Mouse (Mus musculus): ENCODE data around the gene Cybrd1. TPM values are rescaled to one million over a fixed set of nuclear protein-coding genes. Genes with fewer than 3 reads are reported as not detected.

Cybrd1 gene
- 0.42 and 0.71 TPM in 2 replicates for polyA plus RNA-seq (2014; fragmentation: Nextera tagmentation; extraction: Ambion mirVana)

DNA sequence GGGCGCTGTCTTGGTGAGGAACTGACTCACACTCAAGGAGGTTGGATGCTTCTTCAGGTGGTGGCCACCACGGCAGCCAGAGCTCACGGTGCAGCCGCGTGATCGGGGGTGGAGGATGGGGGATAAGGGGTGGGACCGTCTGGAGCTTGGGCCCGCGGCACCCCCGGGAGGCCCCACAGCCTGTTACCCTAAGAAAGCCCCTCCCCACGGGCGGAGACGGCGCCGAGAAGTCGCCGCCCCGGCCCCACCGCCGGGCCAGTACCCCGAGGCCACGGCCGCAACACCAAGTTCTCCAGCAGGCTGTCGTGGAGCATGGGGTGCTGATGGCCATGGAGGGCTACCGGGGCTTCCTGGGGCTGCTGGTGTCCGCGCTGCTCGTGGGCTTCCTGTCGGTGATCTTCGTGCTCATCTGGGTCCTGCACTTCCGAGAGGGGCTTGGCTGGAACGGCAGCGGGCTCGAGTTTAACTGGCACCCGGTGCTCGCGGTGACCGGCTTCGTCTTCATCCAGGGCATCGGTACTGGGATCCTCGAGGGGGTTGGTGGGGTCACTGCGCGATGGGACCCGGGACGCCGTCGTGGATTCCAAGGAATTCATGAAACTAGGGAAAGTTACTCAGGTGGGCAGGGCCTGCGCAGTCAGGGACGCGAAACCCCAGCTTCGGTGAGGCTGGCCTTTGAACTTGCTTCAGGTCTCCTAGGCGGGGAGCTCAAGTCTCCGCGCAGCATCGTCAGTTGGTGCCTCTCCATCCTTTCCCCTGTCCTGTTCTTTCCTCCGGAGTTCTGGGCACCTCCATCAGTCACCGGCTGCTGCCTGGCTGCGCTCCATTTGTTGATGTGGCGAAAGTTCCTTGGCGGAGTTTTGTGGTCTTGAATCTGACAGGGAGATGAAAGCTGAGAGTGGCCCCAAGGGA, at the start of gene Cybrd1:
Cybrd1 (plus strand) TSS at position 127 of the 912 bp plus-strand sequence.
- H3K4me3 ChIP-seq (ENCODE audit: low read depth, low read length), result peak within 1 kb of the TSS; percentile 48
- no peaks in the 10 kb centered on the region for H3K36me3 ChIP-seq (replicated peaks; ENCODE audit: control insufficient read depth, insufficient read depth, low read depth, low read length)
- H3K27me3 ChIP-seq (ENCODE audit: control insufficient read depth, insufficient read depth, low read length), result no peaks in the 10 kb centered on the region
- peak; percentile 35 for DNase-seq (ENCODE audit: low spot score)
- no peak within 1 kb of the TSS for H3K27ac ChIP-seq (replicated peaks; ENCODE audit: low read depth, low read length)
- no peaks in the 10 kb centered on the region; the same call in 1 of the 2 replicates for H3K4me1 ChIP-seq (ENCODE audit: control insufficient read depth, insufficient read depth, low read length)
- peak; percentile 73 for ATAC-seq (replicated peaks; ENCODE audit: insufficient number of reproducible peaks, low FRiP score, low TSS enrichment, low read depth)
- no peaks in the 10 kb centered on the region for H3K9me3 ChIP-seq (replicated peaks; ENCODE audit: control insufficient read depth, low read length)
- WGBS, result 2% methylated on average over 57 of the region's 60 CpGs
- H3K4me2 ChIP-seq (ENCODE audit: low read depth, low read length), result peak within 1 kb of the TSS; percentile 72
- peak within 1 kb of the TSS; percentile 63 for H3K9ac ChIP-seq (replicated peaks; ENCODE audit: low read length)

DNA sequence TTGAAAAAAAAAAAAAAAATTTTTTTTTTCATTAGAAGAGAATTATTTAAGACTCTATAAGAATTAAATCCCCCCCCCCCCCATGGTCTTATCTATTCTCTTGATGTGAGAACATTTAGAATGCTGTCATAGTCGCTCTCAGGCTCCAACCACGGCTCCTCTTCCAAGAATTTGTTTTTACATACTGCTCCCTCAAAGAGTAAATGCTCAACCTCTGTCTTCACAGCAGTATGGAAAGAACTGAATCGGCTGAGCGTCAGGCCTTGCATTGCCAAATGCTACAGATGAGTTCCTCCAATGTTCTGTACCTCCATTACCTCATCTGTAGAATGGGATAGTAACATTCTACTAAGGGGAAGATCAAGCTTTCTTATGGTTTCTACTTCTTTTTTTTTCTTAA, 46.1 kb upstream of the Cybrd1 start:
- Histone ChIP-seq H3K27ac (replicated peaks; ENCODE audit: low read depth, low read length) (no peak overlapping the region), H3K4me2 (ENCODE audit: low read depth, low read length) (no peak overlapping the region), H3K9ac (replicated peaks; ENCODE audit: low read length) (no peak overlapping the region), H3K9me3 (replicated peaks; ENCODE audit: control insufficient read depth, low read length) (no peaks in the 10 kb centered on the region), H3K36me3 (replicated peaks; ENCODE audit: control insufficient read depth, insufficient read depth, low read depth, low read length) (no peaks in the 10 kb centered on the region), H3K27me3 (ENCODE audit: control insufficient read depth, insufficient read depth, low read length) (no peaks in the 10 kb centered on the region), H3K4me1 (ENCODE audit: control insufficient read depth, insufficient read depth, low read length) (no peaks in the 10 kb centered on the region), H3K4me3 (ENCODE audit: low read depth, low read length) (no peak overlapping the region)
- no peak for DNase-seq (ENCODE audit: low spot score)
- 96% methylated on average over 4 of the region's 4 CpGs for WGBS
- no peak for ATAC-seq (replicated peaks; ENCODE audit: insufficient number of reproducible peaks, low FRiP score, low TSS enrichment, low read depth)

DNA sequence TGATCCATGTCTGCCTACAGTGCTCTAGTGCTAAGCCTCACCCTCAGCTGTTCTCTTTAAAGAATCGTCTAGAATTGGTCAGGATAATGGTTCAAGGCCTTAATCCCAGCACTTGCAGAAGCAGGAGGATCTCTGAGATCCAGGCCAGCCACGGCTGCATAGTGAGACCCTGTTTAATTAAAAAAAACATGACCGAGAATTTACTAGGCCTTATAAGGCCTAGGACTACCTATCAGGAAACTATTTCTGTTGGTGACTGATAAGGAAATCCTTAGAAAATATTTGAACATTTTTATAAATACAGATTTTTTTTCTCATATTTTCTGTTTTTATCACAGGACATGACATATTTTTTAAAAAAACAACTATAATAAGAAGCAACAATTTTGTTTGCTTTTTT, 44.4 kb upstream of the Cybrd1 start:
- H3K27me3 ChIP-seq (ENCODE audit: control insufficient read depth, insufficient read depth, low read length), result no peaks in the 10 kb centered on the region
- H3K27ac ChIP-seq (replicated peaks; ENCODE audit: low read depth, low read length), result no peak overlapping the region
- no peak overlapping the region for H3K4me3 ChIP-seq (ENCODE audit: low read depth, low read length)
- no peak overlapping the region for H3K9ac ChIP-seq (replicated peaks; ENCODE audit: low read length)
- H3K9me3 ChIP-seq (replicated peaks; ENCODE audit: control insufficient read depth, low read length), result no peaks in the 10 kb centered on the region
- no peak for ATAC-seq (replicated peaks; ENCODE audit: insufficient number of reproducible peaks, low FRiP score, low TSS enrichment, low read depth)
- no peak overlapping the region for H3K4me2 ChIP-seq (ENCODE audit: low read depth, low read length)
- 85% methylated on average over 3 of the region's 3 CpGs for WGBS
- no peaks in the 10 kb centered on the region for H3K4me1 ChIP-seq (ENCODE audit: control insufficient read depth, insufficient read depth, low read length)
- DNase-seq (ENCODE audit: low spot score), result no peak
- H3K36me3 ChIP-seq (replicated peaks; ENCODE audit: control insufficient read depth, insufficient read depth, low read depth, low read length), result no peaks in the 10 kb centered on the region

DNA sequence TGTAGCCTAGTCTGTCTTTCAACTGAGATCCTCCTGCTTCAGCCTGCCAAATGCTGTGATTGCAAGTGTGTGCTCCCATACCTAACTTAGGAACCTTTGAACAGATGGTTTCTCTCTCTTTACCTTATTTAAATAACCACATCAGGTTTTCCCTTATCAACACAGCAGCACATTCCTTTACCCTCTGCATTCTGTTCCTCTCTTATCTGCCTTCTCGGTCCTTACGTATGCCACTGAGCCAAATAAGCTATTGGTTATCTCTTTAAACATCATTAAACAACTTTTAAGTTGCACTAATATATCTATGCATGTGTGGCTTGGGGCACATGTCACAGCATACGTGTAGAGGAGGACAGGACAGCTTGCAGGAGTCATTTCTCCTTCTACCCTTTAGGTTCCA, 43.9 kb upstream of the Cybrd1 start:
- DNase-seq (ENCODE audit: low spot score), result no peak

DNA sequence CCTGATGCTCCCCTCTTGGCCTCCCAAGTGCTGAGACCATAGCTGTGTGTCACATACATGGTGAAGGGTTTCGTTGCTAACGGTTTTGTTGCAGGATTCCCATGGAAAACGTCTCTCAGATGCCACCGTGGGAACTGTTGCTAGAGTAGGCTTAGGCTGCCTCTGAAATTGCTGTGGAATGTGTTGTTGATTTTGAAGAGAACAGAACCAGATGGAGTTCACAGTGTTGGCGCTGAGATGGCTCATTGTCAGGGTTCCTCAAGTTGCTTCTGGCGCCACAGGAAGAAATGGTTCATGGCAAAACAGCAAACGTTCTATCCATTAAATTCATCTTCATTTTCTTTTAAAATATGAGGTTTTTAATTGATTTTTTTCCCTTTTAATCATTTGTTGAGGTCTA, 35.3 kb upstream of the Cybrd1 start:
- H3K27me3 ChIP-seq (ENCODE audit: control insufficient read depth, insufficient read depth, low read length), result no peaks in the 10 kb centered on the region
- no peaks in the 10 kb centered on the region for H3K9me3 ChIP-seq (replicated peaks; ENCODE audit: control insufficient read depth, low read length)
- no peaks in the 10 kb centered on the region for H3K36me3 ChIP-seq (replicated peaks; ENCODE audit: control insufficient read depth, insufficient read depth, low read depth, low read length)
- 75% methylated on average over 7 of the region's 7 CpGs for WGBS
- peak; percentile 11 for DNase-seq (ENCODE audit: low spot score)
- H3K4me3 ChIP-seq (ENCODE audit: low read depth, low read length), result no peak overlapping the region
- no peak for ATAC-seq (replicated peaks; ENCODE audit: insufficient number of reproducible peaks, low FRiP score, low TSS enrichment, low read depth)
- no peak overlapping the region for H3K9ac ChIP-seq (replicated peaks; ENCODE audit: low read length)
- H3K4me1 ChIP-seq (ENCODE audit: control insufficient read depth, insufficient read depth, low read length), result no peaks in the 10 kb centered on the region
- no peak overlapping the region for H3K27ac ChIP-seq (replicated peaks; ENCODE audit: low read depth, low read length)
- no peak overlapping the region for H3K4me2 ChIP-seq (ENCODE audit: low read depth, low read length)

More for the DNA sequence above, 43.9 kb upstream of the Cybrd1 start:
- Histone ChIP-seq H3K27me3 (ENCODE audit: control insufficient read depth, insufficient read depth, low read length) (no peaks in the 10 kb centered on the region), H3K9ac (replicated peaks; ENCODE audit: low read length) (no peak overlapping the region), H3K27ac (replicated peaks; ENCODE audit: low read depth, low read length) (no peak overlapping the region), H3K36me3 (replicated peaks; ENCODE audit: control insufficient read depth, insufficient read depth, low read depth, low read length) (no peaks in the 10 kb centered on the region), H3K4me1 (ENCODE audit: control insufficient read depth, insufficient read depth, low read length) (no peaks in the 10 kb centered on the region), H3K9me3 (replicated peaks; ENCODE audit: control insufficient read depth, low read length) (no peaks in the 10 kb centered on the region), H3K4me2 (ENCODE audit: low read depth, low read length) (no peak overlapping the region), H3K4me3 (ENCODE audit: low read depth, low read length) (no peak overlapping the region)
- WGBS, result 90% methylated on average over 3 of the region's 3 CpGs
- no peak for ATAC-seq (replicated peaks; ENCODE audit: insufficient number of reproducible peaks, low FRiP score, low TSS enrichment, low read depth)

DNA sequence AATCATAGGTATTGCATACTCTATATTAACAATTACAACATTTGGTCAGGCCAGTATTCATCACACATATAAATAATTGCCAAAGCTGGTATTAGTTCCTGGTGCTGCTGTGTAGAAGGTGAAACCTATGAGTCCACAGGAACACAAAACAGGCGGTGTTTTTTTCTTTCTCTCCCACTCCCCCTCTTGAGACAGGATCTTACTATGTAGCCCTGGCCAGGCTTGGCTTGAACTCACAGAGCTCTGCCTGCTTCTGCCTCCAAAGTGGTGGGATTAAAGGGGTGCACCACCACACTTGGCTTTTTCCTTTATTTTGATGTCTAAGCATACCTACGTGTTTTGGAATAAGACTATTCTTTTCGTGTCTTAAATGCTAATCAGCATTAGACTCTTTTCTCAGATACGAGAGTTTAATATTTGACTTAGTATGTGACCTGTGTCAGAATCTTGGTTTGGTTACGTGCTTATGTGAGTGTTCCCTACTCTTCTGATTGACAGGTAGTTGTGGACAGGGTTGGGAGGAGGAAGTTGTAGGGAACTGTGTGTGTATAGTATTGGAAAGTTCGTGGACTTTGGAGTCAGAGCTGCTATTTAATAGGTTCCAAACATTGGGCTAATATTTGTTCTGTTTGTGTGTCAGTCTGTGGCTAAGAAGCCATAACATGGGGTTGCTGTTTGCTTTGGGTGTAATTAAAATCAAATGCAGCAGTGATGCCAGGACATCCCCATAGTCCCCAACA, 34.1 kb upstream of the Cybrd1 start:
- Histone ChIP-seq H3K4me2 (ENCODE audit: low read depth, low read length) (no peak overlapping the region), H3K9ac (replicated peaks; ENCODE audit: low read length) (no peak overlapping the region), H3K36me3 (replicated peaks; ENCODE audit: control insufficient read depth, insufficient read depth, low read depth, low read length) (no peaks in the 10 kb centered on the region), H3K9me3 (replicated peaks; ENCODE audit: control insufficient read depth, low read length) (no peaks in the 10 kb centered on the region), H3K4me1 (ENCODE audit: control insufficient read depth, insufficient read depth, low read length) (no peaks in the 10 kb centered on the region), H3K4me3 (ENCODE audit: low read depth, low read length) (no peak overlapping the region), H3K27ac (replicated peaks; ENCODE audit: low read depth, low read length) (no peak overlapping the region), H3K27me3 (ENCODE audit: control insufficient read depth, insufficient read depth, low read length) (no peaks in the 10 kb centered on the region)
- WGBS, result 88% methylated on average over 6 of the region's 6 CpGs
- no peak for DNase-seq (ENCODE audit: low spot score)
- ATAC-seq (replicated peaks; ENCODE audit: insufficient number of reproducible peaks, low FRiP score, low TSS enrichment, low read depth), result no peak

DNA sequence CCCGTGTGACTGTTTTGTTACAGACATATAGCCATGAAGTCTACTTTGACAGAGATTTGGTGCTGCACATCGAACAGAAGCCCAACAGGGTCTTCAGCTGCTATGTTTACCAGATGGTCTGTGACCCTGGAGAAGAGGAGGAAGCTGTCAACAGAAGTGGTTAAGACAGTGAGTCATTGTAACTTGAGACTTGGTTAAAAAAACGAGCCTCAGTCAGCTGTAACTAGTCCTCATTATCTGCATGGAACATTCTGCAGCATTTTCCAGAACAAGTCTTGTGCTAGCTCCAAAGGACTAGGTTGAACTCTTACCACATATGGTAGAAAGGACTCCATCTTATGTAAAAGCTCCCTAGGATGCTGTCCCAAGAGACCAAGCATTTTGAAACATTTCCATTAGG, 28.0 kb upstream of the Cybrd1 start:
- Histone ChIP-seq H3K36me3 (replicated peaks; ENCODE audit: control insufficient read depth, insufficient read depth, low read depth, low read length) (no peaks in the 10 kb centered on the region), H3K27ac (replicated peaks; ENCODE audit: low read depth, low read length) (no peak overlapping the region), H3K4me1 (ENCODE audit: control insufficient read depth, insufficient read depth, low read length) (no peaks in the 10 kb centered on the region), H3K4me3 (ENCODE audit: low read depth, low read length) (no peak overlapping the region), H3K9ac (replicated peaks; ENCODE audit: low read length) (no peak overlapping the region), H3K27me3 (ENCODE audit: control insufficient read depth, insufficient read depth, low read length) (no peaks in the 10 kb centered on the region), H3K9me3 (replicated peaks; ENCODE audit: control insufficient read depth, low read length) (no peaks in the 10 kb centered on the region), H3K4me2 (ENCODE audit: low read depth, low read length) (no peak overlapping the region)
- DNase-seq (ENCODE audit: low spot score) (no peak), ATAC-seq (replicated peaks; ENCODE audit: insufficient number of reproducible peaks, low FRiP score, low TSS enrichment, low read depth) (no peak)
- WGBS, result 58% methylated on average over 3 of the region's 3 CpGs

All from embryonic facial prominence, embryonic 11.5 days (tissue).